Mouse (Mus musculus): ENCODE results near the gene Exosc1.
"Not testable (repeated sequence)": the region's sequence is repeated elsewhere in the genome, so short reads cannot be mapped to it uniquely, and the experiment has no call there.

Gene Exosc1

DNA sequence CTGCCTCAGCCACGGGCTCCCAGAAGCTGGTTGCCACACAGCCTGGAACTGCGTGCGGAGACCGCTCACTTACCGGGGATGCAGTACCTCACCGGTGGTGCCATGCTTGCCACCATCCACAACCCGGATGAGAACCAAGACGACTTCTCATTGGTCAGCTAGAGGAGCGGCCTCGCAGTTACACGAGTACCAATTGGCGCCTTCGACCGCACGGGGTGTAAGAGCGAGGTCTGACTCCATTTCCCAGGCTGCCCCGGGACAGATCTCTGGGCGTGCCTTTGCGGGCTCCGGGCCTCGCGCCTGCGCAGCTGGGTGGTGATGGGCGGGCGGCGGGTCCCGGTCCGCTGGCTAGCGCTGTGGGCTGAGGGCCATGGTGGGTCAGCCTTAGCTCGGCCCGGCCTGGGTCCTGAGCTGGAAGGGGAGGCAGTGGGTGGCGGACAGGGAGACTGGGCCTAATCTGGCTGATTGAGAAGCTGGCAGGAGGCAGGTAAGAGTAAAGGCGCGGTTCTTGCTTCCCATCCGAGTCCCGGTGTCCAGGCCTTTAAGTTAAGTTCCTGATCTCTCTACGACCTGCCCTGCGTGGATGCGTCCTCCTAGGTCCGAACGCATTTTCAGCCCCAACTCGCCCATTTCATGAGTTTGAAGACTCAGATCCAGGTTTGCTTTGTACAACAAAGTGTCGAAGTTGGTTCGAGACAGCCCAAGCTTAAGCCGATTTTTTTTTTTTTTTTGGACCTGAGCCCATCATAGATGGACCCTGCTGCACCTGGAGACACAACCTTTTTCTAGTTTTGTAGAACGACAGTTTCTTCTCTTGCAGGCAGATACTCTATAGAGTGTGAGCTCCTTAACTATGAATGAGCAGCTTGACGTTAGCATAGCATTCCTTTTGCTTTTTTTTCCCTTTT lies at the start of gene Exosc1, which contains the start of gene Zdhhc16:
Gene Exosc1 (minus strand): TSS at position 245 of the 908 bp plus-strand sequence.
Gene Zdhhc16 (plus strand): TSS at position 302 of the 908 bp plus-strand sequence.
- DNase-seq (ENCODE audit: low read depth) = peak; percentile 99

DNA sequence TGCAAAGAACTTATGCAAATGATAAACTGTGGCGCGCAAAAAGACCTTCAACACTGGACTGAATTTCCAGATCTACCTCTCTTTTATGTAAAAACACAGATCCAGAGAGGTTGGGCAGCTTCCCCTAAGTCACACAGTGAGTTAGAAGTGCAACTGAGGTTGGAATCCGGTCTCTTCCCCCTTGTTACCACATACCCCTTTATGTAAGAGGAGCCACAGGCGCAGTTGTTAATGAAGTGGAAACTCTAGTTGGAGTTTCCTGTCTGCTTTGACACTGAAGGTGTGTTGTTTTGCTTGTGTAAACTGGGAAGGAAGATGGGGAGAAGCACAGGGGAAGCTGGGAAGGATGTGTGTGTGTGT lies 49.5 kb upstream of the Exosc1 start:
- no peak for DNase-seq (ENCODE audit: low read depth)

DNA sequence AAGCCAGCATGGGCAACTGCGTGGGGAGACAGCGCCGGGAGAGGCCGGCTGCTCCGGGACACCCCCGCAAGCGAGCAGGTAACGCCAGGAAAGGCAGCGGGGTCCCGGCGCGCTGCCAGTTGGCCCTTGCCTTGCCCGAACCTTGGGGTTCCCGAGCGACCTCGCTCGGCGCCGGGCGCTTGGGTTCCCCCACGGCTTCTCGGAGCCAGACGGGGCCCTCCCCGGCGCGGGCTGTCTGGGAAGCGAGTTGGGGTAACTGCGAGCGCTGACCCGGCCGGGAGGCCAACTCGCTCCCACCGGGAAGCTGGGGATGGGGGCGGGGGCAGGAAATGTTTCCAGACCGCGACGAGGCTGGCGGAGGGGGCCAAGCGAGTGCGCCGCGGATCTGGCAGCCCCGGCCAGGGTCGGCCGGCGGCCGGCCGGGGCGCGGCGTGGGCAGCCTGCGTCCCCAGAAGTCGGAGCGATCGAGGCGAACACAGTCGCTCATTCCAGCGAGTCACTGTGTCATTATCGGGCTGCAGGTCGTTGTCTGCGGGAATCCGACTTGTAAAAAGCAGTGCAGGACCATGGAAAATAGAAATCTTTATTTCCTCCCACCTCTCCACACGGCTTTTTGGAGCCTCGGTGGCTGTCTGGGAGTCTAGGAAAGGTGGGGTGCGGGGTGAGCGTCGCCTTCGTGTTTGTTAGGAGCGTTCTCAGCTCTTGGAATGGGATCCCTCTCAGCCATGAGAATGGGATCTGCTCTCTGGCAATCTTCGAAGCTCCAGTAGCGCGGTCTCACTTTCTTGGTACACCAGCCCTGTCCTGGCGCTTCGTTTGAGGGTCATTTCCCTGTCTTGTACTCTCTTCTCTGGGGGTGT lies 48.9 kb upstream of the Exosc1 start:
- DNase-seq (ENCODE audit: low read depth) = peak; percentile 59

DNA sequence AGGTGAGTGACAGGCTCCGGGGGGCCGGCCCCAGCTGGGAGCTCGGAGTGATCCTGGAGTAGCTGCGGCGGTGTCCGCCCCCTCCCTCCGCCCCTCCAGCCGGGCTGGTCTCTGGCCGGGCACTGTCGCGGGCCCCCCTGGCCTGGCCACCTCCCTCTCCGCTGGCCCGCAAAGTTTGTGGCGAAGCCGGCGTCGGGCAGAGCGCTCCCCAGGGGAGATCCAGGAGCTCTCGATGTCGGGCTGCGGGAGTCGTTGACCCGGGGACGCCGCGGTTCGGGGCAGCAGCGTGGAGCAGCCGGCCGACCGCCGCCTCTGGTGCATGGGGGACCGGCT lies 48.3 kb upstream of the Exosc1 start, which contains the start of gene Ubtd1:
Gene Ubtd1 (plus strand): TSS at position 169 of the 333 bp plus-strand sequence.
- no peak for DNase-seq (ENCODE audit: low read depth)

DNA sequence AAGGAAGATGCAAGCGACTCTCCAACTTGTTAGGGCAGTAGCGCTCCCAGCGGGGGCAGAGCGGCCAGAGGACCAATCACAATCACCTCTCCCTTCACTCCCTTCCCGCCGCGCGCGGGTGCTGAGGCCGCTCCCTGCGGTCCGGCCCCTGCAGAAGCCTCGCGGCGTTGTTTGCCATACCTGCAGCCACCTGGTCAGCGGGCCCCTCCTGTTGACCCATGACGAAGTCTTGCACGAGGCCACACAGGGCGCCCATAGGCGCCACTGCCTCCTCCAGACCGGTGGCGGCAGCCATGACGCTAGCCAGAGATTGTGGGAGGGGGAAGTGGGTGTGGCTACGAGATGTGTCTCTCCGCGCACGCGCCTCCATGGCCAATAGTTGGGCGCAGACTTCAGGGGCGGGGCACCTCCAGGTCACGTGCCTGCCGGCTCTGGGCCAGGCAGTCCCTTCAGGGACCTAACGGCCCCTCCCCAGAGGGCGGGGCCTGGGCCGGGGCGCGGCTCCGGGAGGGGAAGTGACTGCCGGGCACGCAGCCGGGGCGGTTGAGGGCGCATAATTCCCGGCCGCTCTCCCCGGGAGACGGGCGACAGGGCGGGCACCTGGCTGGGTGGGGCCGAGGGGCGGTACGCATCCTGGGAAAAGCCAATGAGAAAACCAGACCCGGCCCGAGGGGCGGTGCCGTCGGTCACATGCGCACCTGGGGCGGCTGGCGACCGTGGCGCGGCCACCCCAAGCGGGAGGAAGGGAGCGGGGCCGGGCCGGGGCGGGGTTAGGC lies 47.8 kb upstream of the Exosc1 start, which contains the start of gene Mms19:
Gene Mms19 (minus strand): TSS at position 339 of the 776 bp plus-strand sequence.
- DNase-seq (ENCODE audit: low read depth) = peak; percentile 100

DNA sequence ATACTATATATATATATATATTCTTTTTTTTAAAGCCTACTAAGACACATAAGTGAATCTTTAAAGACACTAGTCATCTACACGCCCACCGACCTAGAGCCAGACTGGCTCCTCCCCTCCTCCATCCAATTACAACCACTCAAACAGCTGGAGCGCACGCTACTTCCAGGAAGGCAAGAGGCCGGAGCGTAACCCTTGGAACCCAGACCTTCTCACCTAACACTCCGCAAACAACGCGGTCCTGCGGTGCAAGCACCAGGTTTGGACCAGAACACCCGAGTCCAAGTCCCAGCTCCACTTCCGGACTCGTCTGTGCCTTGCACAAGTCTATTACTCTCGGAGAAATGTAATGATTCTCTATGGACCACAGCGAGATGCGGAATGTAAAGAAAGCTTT lies 47.2 kb upstream of the Exosc1 start:
- peak; percentile 76 for DNase-seq (ENCODE audit: low read depth)

DNA sequence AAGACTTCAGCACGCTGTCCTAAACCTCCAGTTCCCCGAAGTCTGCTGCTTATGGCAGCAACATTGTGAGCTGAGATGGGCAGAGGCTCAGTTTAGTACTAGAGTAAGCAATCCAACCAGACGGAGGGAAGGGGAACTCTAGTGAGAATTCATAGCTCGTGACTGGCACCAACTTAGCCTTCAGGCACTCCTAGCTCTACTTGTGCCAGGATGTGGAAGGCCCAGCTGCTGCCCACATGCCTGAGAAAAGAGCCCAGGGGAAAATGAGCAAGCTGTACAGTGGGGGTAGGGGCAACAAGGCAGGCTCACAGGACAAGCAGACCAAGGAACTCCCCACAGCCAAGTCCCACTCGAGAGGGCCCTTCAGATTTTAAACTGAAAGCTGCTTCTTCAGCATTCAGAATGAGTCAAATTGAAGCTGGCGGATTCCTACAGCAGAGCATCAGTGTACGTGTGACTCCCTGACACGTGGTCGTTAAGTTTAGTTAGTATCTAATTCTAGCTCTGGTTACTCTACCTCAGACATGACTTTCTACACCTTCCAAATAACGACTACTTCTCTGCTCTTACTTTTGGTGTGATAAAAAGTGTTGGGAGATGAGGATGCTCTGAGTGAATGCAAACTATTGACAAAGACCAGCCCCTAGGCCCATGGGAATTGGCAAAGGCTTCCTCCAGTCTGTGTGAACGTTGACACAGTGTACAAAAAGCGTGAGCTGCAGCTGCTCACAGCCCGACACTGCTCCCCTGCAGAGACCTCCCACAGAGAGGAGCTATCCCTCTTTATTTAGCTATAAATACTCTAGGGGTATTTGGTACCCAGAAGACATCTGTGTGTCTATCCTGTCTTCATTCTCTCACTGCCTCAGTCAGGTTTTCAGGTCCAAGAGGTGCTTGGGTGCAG lies 40.9 kb upstream of the Exosc1 start:
- peak; percentile 48 for DNase-seq (ENCODE audit: low read depth)

DNA sequence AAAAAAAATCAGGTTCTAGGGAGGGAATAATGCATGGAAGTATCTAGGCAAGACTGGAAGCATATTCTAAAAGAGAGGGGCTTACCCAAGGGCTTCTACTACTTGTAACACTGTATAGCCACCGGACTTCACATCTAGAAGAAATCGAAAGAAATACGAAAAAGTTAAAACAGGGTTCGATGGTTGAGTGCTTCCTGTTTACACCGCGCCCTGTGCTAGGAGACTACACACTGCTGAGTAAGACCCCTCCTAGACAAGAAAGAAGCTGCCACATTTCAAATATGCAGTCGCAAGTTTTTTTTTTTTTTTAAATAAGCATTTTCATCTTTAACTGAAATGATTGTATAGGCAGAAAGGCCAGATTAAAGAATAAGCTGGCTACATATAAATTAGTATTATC lies 36.4 kb upstream of the Exosc1 start:
- DNase-seq (ENCODE audit: low read depth) = peak; percentile 70

DNA sequence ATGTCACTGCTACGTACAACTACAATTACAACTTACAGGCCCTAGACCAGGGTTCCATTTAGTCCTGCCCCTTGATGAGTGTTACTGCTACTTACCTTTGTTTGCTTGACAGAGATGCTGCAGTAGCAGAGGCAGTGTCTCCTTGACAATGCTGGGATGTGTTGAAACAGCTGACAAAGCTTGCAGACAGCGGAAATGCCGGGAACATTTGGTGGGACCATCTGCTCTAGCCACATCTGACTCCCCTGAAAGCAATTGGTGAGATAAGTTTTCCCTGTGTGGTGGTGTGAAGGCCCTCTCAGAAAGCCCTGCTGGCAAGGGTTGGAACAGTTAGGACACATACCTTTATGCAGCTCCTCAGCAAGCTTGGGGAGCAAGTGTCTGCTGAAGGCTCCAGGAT lies 20.4 kb upstream of the Exosc1 start:
- DNase-seq (ENCODE audit: low read depth) = no peak

DNA sequence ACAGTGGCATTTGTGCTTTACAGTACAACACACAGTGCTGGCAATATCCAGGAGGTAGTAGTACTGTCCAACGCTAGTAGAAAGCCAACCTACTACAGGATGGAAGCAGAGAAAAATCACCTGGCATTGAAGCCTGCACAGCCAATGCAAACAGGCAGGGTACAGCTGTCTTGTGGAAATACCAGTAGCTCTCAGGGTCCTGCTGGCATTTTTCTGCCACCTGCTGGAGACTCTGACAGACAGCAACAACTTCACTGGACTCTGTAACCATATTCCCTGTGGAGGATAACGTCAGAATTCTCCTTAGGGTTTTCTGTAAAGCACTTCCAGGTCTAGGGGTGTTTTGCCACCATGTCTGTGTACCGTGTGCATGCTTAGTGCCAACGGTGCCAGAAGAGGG lies 19.1 kb upstream of the Exosc1 start:
- peak; percentile 15 for DNase-seq (ENCODE audit: low read depth)

DNA sequence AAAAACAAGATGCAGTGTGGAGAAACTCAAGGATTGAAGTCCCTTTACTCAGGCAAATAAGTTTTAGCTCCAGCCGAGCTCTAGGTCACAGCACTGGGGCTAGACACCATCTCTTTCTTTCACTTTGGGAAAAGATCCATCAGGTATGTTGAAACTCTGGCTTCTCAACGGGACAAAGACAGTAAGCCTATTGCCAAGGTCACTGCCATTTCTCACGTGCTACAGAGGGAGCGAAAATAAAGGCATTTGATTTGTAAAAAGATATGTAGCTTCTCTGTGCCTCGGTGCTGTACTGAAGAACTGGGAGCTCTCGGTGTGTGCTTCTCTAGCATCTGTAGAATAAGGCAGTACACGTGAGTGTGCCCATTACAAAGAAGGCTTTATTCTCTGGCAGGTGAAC lies 10.6 kb upstream of the Exosc1 start:
- no peak for DNase-seq (ENCODE audit: low read depth)

DNA sequence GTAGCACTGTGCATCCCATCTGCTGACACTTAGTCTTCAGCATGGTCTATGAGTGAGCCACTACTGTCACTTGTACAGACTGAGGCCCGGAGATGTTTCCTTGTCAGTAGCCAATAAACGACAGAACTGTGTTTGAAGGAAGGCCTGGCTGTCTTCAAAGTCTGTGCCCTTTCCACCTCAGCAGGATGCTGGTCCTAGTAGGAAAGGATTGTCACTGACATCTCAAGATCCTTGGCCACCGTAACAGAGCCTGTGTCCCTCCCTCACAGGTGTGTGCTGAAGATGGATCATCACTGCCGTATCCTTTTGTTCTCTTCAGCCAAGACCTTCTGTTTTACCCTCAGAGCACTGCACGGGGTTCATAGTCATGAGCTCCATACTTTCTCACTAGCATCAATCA lies 5.3 kb upstream of the Exosc1 start:
- DNase-seq (ENCODE audit: low read depth) = no peak

DNA sequence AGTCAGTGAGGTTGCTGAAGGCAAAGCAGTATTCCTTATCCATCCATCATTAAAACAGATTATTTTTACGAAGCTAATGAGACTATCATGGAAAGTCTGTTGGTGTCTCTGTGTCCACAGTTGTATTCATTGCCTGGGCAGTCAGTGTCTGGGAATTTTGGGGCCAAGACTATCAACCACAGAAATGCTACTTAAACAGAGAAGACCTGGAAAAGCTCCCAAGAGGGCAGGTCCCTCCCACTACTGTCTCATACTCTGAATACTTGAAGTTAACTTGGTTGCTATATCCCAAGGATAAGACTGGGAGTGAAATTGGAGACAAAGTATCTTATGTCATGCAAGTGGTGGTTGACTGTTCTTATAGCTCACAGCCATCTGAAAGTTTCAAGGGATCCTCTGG lies 2.7 kb upstream of the Exosc1 start:
- no peak for DNase-seq (ENCODE audit: low read depth)

DNA sequence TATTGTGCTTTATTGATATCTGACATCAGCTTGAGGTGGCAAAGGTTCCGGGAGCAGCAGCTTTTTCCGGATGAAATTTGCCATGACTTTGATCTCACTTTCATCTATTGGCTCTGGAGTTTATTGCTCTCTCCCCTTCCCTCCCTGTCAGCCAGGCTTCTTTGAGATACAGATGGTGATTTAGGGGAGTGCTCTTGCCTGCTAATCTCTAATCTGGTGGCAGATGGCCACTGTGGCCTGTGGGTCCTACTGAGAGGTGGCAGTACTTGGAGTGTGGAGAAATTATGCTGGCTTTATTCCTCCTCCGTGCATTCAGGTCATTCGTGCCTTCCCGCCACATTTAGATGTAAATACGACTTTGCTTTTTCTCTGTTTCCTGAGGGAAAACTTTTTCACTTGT lies 901 bp upstream of the Exosc1 start:
- peak; percentile 27 for DNase-seq (ENCODE audit: low read depth)

DNA sequence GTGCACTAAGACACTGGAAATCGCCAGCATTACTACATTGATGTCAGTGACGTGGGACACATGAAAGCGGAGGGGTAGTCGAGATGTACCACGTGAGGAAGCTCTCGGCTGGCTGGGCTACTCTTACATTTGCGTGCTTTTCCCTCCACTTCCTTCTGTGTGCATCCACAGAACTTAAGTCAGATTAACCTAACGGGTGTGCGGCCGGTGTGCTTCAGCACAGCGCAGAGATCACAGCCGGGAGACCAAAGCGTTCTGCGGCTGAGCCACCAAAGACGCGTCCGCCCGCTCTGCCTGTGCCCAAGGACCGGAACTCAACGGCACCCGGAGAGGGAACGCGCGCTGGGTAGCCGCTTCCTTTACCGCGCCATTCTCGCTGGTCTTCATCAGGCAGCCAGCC lies 537 bp downstream of the Exosc1 start:
- DNase-seq (ENCODE audit: low read depth) = peak; percentile 86

DNA sequence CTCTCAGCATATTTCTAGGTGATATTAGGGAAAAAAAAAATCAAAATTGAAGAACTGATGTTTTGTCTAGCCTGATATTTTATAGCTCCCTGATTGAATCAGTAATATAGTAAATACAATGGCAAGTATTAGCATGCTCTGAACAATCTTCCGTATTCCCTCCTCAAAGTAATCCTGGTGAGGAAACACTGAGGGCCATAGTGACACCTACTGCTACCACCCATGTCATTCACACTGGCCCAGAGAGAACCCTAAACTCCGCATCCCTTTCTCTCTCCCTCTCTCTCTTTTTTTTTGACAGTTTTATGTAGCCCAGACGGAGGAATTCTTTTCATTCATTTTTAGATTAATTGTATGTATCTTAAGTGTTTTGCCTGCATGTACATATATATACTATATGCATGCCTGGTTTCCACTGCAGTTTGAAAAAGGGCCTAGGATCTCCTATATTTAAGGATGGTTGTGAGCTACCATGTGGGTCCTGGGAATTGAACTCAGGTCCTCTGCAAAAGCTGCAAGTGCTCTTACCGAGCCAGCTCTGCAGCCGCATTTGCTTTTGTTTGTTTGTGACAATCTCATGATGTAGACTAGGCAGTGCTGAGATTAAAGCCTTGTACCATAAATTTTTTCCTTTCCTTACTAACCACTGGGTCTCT lies 12.7 kb downstream of the Exosc1 start:
- no peak for DNase-seq (ENCODE audit: low read depth)

DNA sequence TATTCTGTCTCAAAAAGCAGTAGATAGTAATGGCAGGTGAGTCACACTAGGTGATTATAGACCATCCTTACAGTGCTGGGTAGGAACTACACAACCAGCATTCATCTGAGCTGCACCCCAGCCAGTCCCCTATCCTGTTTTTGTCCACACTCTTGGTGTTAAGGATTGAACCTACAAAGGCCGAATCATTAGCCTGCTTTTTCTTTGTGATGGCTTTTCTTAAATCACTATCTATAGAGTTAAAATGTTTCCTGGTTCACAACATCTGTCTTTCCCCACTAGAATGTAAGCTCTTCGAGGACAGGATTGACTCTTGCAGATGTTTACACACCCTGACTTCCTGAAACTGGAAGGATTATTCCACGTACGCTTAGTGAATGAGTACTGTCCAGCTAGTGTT lies 13.8 kb downstream of the Exosc1 start:
- no peak for DNase-seq (ENCODE audit: low read depth)

DNA sequence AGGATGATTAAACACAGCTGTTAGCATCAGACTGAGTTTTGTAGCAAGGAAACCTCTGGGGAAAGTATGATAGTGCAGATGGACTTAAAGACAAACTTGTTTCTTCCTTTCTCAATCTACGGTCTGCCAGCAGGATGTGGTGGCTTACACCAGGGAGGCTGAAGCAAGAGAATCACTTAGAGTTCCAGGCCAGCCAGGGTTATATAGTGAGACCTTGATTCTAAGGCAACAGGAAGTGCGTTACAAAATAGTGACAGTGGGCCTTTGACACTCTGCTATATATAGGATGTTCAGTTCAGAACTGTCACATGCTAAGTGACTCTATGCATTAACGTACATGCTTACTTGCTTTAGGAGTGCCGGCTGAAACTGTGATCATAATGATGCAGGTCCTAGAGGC lies 16.4 kb downstream of the Exosc1 start:
- DNase-seq (ENCODE audit: low read depth) = peak; percentile 20

DNA sequence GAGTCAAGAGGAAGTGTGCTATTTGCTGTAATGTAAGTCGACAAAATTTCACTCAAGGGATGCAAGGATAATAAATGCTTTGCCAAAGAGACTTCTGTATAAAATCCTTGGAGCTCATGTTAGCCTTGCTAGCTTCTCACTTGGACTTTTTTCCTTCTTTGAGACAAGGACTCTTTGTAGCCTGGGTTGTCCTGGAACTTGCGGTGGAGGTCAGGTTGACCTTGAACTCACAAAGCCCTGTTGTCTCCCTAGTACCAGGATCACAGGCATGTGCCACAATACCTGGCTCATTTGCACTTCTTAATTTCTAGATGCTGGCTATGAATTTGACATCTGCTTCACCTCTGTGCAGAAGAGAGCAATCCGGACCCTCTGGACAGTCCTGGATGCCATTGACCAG lies 17.9 kb downstream of the Exosc1 start:
- DNase-seq (ENCODE audit: low read depth) = no peak

DNA sequence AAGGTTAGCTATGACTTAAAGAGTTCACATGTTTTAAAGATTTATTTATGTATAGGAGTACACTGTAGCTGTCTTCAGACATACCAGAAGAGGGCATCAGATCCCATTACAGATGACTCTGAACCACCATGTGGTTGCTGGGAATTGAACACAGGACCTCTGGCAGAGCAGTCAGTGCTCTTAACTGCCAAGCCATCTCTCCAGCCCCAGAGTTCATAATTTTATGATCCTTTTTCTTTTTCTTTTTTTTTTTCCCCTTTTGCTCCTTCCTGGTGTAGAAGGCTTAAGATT lies 18.7 kb downstream of the Exosc1 start:
- DNase-seq (ENCODE audit: low read depth) = not testable (repeated sequence)

Measured in induced T-regulatory cell, adult 2 months (primary cell).